Mouse (Mus musculus) cerebellum, adult 8-10 months (tissue): ENCODE measurements around the gene Mtap.

ENCODE experiments used
- DNase-seq: peaks from one replicate; pipeline ENCODE4 v3.0.0; 2022

Gene Mtap

DNA sequence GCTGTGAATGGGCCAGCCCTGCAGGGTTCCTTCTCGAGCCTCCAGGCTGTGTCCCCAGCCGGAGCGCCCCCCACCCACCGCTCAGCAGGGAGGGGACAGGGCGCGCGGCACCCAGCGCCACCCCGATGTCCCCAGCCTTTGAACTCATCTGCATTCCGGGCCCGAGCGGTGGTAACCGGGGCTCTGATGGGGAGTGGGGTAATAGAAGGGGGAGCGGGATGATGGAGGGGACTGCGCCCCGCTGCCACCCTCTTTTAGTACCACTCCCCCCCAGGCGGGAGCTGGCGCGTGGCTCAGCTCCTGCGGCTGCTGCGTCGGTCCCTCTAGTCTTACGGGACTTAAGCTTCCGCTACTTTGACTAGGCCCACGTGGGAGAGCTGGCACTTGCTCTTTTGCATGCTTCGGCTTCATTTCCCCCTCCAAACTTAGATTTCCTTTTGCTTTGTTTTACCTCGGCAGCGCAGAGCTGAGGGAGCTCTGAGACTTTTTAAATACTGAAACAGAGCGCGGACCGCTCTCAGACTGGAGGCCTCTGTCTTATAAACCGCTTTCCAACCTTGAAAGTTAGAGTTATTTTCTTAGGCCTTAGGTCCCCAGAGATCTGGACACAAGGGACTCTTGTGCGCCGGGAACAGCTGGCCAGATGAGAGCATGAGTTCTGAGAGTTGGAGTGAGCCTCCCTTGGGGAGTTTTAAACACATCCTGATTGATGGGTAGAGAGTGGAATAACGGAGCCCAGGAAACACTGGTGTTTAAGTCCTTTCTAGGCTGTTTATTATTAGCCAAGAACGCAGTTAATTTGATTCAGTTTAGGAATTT, 829 bp downstream of the Mtap start:
- no peak for DNase-seq

DNA sequence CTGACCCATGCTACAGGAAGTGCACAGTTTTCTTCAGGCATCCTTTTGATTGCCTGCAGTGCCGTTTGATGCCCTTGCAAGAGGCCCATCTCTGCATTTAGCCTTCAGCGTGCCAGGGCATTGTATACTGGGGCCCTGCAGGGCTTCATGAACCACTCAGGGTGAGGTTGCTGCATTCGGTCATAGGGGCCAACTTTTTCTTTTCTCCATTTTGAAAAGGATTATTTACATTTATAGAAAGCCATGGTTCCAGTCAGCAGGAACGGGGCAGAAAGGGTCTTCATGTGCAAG, 1.4 kb downstream of the Mtap start:
- DNase-seq, result no peak

DNA sequence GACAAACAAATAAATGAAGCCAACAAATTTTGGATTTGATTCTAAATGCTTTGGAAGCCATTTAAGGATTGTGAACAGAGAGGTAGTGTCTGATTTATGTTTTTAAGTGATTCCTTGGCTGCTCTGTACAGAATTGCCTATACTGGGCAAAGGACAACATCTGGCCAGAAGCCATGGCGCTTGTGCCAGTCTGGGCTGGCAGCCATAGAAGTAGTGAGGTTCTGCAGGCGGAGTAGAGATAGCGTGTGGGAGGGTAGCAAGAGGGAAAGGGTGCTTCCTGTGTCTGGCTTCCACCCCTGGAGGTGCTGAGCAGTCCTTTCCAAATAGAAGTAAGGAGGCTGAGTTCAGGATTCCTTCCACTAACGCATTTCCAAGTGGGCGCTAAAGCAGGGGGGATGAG, 3.9 kb downstream of the Mtap start:
- no peak for DNase-seq

DNA sequence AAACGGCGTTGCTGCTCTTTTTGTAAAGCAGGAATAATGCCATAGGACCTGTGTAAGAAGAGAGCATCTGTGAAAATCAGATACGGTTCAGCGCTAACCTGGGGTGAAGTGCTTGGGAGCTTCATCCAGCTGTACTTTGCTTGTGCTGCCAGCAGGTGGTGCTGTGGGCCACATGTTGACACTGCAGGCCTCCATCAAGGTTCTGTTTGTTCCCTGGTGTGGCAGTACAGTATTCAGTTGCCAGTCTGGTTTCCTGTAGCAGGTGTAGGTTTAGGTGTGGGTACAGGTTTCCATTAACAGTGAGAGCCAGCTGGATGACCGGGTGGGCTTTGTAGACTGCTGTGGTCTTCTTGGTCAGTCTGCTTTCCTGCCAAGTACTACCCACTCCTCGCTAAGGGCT, 8.5 kb downstream of the Mtap start:
- peak; percentile 65 for DNase-seq

- no peak for DNase-seq
Observed at GRCm38 (mm10) chr4:89146291-89146690, 9.4 kb downstream of the Mtap start.

GRCm38 (mm10) chr4:89149261-89149660, 12.3 kb downstream of the Mtap start:
- DNase-seq, result no peak

GRCm38 (mm10) chr4:89161389-89161788, 24.5 kb downstream of the Mtap start:
- no peak for DNase-seq

DNA sequence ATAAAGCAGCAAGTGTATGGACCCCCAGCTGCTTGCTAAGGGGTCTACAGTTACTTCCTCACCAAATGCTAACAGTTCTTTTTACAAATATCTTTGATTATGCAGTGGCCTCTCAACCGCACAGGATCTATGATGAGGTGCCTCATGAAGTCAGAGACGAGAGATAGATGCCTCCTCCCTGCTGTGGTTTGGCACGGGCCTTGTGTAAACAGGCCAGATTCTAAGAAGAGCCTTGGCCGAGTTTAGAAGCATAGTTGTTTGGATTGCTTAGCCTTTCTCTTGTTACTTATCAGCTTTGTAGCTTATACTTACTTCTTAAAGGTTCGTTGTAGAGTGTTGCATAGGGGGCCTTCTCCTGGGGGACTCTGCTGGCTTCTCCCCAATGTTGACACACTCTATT, 25.6 kb downstream of the Mtap start:
- DNase-seq, result no peak

GRCm38 (mm10) chr4:89163613-89164012, 26.7 kb downstream of the Mtap start:
- DNase-seq, result no peak

DNA sequence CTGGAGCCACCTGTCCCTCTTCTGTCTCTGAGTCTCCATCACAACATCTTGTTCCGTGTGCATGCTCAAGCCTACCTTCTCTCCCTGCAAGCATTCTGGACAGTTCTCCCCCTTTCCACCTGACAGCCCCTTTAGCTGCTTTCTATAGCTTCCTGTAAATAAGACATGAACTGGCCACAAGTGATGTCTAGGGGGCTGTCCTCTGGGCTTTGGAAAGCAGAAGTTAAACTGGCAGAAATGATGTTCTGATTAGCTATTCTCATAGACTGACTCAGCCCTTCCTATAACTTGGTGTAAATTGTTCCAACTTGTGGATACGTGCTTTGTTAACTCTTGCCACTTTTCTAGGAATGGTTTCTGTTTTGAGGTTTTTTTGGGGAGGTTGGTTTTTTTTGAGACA, 27.8 kb downstream of the Mtap start:
- no peak for DNase-seq

DNA sequence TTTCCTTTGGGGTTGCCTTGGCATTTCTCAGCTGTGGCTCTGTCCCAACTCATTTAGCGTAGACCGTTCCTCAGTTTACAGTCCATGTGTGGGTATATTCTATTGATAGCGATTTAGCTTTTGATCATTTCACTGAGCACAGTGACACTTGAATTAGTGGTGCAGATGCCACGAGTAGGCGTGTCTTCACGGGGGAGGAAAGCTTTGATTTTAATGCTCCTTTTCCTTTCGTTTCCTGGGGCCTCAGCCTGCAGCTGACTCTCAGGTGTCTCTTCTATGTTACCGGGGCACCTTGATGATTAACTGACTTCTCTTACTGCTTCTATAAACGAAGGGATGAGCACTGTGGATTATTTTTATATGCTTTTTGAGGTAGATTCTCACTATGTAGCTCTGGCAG, 32.0 kb downstream of the Mtap start:
- no peak for DNase-seq

DNA sequence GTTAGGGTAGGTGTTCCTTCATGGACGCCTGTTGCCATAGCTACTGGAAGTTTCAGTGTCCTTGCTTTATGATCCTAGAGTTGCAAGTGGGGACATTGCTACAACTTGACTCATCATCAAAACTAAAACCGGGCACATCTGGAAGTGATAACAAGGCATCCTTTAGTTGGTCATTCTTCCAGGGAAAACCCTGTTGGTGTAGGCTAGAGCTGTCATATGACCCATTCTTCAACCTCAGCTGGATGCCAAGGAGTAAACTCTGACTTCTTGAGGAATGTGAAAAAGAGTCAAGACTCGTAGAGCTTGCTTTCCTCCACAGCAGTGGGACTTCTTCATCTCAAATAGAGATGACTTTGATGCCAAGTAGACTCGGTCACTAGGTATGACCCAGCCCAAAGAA, 32.8 kb downstream of the Mtap start:
- DNase-seq, result no peak

- no peak for DNase-seq
Observed at GRCm38 (mm10) chr4:89170931-89171330, 34.0 kb downstream of the Mtap start.

DNA sequence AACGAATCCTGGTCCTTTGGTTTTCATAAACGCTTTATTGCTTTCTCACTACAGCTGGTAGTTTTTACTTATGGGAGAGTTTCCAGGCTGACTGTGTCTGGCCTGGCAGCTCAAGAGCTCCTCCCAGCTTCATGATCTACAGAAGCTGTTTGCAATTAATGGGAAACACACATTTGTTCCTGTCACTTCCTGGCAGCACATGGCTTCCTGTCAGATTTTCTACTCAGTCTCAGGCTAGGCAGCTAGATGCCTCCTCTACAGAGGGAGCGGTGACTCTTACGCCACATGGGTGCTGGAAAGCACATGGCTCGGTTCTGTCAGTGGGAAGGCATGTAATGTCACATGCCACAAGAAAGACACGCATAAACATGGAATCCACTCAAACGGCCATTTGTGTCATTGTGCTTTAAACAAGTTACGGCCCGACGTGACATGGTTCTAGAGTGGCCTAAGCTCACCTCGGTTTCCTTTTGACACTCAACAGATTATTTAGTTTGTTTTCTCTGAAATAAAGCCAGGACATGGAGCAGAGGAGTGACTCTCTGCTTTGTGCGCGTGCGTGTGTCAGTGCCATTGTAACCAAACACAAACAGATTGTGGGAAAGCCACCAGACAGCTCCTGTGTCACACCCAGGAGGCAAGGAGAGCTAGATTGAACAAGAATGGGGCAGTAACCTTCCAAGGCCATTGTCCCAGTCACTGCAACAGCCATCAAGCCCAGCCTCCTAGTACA, 36.1 kb downstream of the Mtap start:
- no peak for DNase-seq

GRCm38 (mm10) chr4:89177514-89178307, 40.8 kb downstream of the Mtap start:
- DNase-seq, result no peak

- no peak for DNase-seq
Observed at GRCm38 (mm10) chr4:89180121-89180520, 43.2 kb downstream of the Mtap start.

GRCm38 (mm10) chr4:89181656-89182055, 44.7 kb downstream of the Mtap start:
- DNase-seq, result no peak

GRCm38 (mm10) chr4:89182486-89182885, 45.6 kb downstream of the Mtap start:
- no peak for DNase-seq

- no peak for DNase-seq
Observed at GRCm38 (mm10) chr4:89195481-89195880, 58.6 kb downstream of the Mtap start.

GRCm38 (mm10) chr4:89197128-89197527, 60.2 kb downstream of the Mtap start:
- no peak for DNase-seq

DNA sequence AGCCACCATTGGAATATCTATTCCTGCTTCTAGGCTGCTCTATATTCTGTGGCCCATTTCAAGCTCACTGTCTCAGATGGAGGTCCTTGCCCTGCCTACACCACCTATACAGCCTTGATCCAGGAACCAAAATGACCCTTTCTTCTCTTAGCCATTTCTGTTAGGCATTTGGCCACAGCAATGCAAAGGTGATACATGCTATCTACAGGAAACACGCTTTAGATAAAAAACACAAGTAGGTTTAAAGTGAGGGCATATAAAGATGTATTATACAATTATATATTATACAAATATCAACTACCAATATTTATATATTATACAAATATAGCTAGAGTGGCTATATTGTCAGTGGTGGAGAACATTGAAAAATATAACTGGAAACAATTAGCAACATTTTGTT, 63.9 kb downstream of the Mtap start:
- no peak for DNase-seq

GRCm38 (mm10) chr4:89209310-89209709, 72.4 kb downstream of the Mtap start:
- no peak for DNase-seq

DNA sequence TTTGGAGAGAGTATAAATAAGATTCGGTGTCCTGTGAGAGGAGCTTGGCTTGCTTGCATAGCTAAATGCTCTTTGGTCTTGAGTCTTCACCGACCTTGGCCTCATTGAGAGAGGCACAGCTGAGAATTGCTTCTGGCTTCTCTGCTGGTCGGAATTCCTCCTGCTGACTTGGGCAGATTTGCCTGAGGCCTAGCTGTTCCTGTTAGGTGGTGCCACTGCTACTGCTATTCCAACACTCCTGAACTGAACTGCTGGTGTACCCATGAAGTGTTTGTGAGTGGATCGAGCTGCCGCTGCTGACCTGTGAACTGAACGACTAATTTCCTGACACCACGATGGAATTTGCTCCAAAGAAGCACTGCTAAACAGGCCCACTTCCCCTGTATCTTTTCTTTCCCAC, 73.4 kb downstream of the Mtap start:
- DNase-seq, result no peak

DNA sequence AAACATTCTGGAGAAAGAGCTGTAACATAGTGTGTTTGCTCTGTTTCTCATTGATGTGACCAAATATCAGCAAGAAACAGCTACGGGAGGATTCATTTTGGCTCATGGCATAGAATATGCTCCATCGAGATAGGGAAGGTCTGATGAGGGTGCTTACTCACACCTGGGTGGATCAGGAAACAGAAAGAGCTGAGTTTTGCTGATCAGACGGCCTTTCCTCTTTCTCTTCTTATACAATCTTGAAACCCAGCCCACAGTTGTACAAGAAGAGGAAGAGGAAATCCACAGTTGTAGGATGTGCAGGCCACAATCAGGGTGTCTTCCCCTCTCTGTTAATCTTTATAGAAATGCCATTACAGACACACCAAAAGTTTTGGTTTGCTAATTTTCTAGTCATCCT, 75.3 kb downstream of the Mtap start:
- no peak for DNase-seq
